Mouse (Mus musculus): ENCODE measurements at regions not wholly inside any gene's neighbourhood (a gene's known extent, or its start where the extent isn't known, plus 50 kb on each side); places are given as distances from the start of the nearest gene placed in this dataset.

- no peak for DNase-seq (ENCODE audit: low spot score in 2 of 2)
These were observed 61.6 kb downstream of the Skor1 start for GRCm38 (mm10) chr9:63087195-63087594.

- DNase-seq (ENCODE audit: low spot score in 2 of 2) = no peak
These were observed 62.1 kb downstream of the Skor1 start for GRCm38 (mm10) chr9:63086671-63087070.

GRCm38 (mm10) chr9:63082830-63083229, 65.9 kb downstream of the Skor1 start:
- no peak for DNase-seq (ENCODE audit: low spot score in 2 of 2)

GRCm38 (mm10) chr9:63082311-63082710, 66.5 kb downstream of the Skor1 start:
- no peak for DNase-seq (ENCODE audit: low spot score in 2 of 2)

GRCm38 (mm10) chr9:63080406-63080805, 68.4 kb downstream of the Skor1 start:
- DNase-seq (ENCODE audit: low spot score in 2 of 2) = no peak

- DNase-seq (ENCODE audit: low spot score in 2 of 2) = peak; percentile 28 to 41
These were observed 73.5 kb downstream of the Skor1 start for GRCm38 (mm10) chr9:63075252-63075651.

GRCm38 (mm10) chr9:63074803-63075202, 74.0 kb downstream of the Skor1 start:
- DNase-seq (ENCODE audit: low spot score in 2 of 2) = peak; percentile 30 to 33

GRCm38 (mm10) chr9:63074023-63074750, 74.6 kb downstream of the Skor1 start:
- no peak for DNase-seq (ENCODE audit: low spot score in 2 of 2)

GRCm38 (mm10) chr9:63071032-63071431, 77.7 kb downstream of the Skor1 start:
- no peak for DNase-seq (ENCODE audit: low spot score in 2 of 2)

- DNase-seq (ENCODE audit: low spot score in 2 of 2) = no peak
These were observed 78.8 kb downstream of the Skor1 start for GRCm38 (mm10) chr9:63069919-63070318.

GRCm38 (mm10) chr9:63067054-63067406, 79.3 kb upstream of the Pias1 start:
- no peak for DNase-seq (ENCODE audit: low spot score in 2 of 2)

- DNase-seq (ENCODE audit: low spot score in 2 of 2) = no peak
These were observed 78.8 kb upstream of the Pias1 start for GRCm38 (mm10) chr9:63066384-63067053.

GRCm38 (mm10) chr9:63063525-63063924, 75.8 kb upstream of the Pias1 start:
- DNase-seq (ENCODE audit: low spot score in 2 of 2) = no peak

GRCm38 (mm10) chr9:63060740-63061139, 73.0 kb upstream of the Pias1 start:
- DNase-seq (ENCODE audit: low spot score in 2 of 2) = no peak

GRCm38 (mm10) chr9:63059234-63059842, 71.6 kb upstream of the Pias1 start:
- DNase-seq (ENCODE audit: low spot score in 2 of 2) = peak; percentile 38 to 65

- no peak for DNase-seq (ENCODE audit: low spot score in 2 of 2)
These were observed 70.9 kb upstream of the Pias1 start for GRCm38 (mm10) chr9:63058506-63059233.

GRCm38 (mm10) chr9:63056695-63057349, 69.1 kb upstream of the Pias1 start:
- DNase-seq (ENCODE audit: low spot score in 2 of 2) = no peak

GRCm38 (mm10) chr9:63052181-63052580, 64.5 kb upstream of the Pias1 start:
- DNase-seq (ENCODE audit: low spot score in 2 of 2) = no peak

GRCm38 (mm10) chr9:63051631-63052030, 63.9 kb upstream of the Pias1 start:
- no peak for DNase-seq (ENCODE audit: low spot score in 2 of 2)

- no peak for DNase-seq (ENCODE audit: low spot score in 2 of 2)
These were observed 61.6 kb upstream of the Pias1 start for GRCm38 (mm10) chr9:63049290-63049689.

- no peak for DNase-seq (ENCODE audit: low spot score in 2 of 2)
These were observed 59.3 kb upstream of the Pias1 start for GRCm38 (mm10) chr9:63046981-63047380.

GRCm38 (mm10) chr9:63045531-63045930, 57.8 kb upstream of the Pias1 start:
- DNase-seq (ENCODE audit: low spot score in 2 of 2) = no peak
